Mouse (Mus musculus) hindbrain, embryonic 11.5 days (tissue): Measurements from ENCODE around the gene AC153137.1. TPM values are rescaled to one million over a fixed set of nuclear protein-coding genes. Genes with fewer than 3 reads are reported as not detected.

Experiments
- ATAC-seq: fragments of 200-750 bp; cut with Nextera tagmentation; 2 replicates; pipeline ENCODE4 v1.8.0; 2017; ENCODE audit warnings: mild to moderate bottlenecking, moderate TSS enrichment, moderate library complexity; ENCODE audit not compliant: low FRiP score
- DNase-seq: peaks from one replicate; pipeline ENCODE4 v3.0.0-alpha.2; 2015; ENCODE audit warnings: low spot score
- H3K27ac ChIP-seq: fragments of 300-500 bp; sonication (generic); 2 replicates; pipeline ENCODE4 v1.5.1; 2014; ENCODE audit warnings: mild to moderate bottlenecking, low read depth, low read length
- H3K27me3 ChIP-seq: fragments of 300-500 bp; sonication (generic); 2 replicates; pipeline ENCODE4 v1.6.1; 2014; ENCODE audit warnings: mild to moderate bottlenecking, low read length, moderate library complexity, mixed read lengths; ENCODE audit not compliant: control insufficient read depth, insufficient read depth
- H3K36me3 ChIP-seq: fragments of 300-500 bp; sonication (generic); 2 replicates; pipeline ENCODE4 v1.6.1; 2014; ENCODE audit warnings: mild to moderate bottlenecking, low read length, moderate library complexity, mixed read lengths; ENCODE audit not compliant: control insufficient read depth, insufficient read depth
- H3K4me1 ChIP-seq: fragments of 300-500 bp; sonication (generic); replicated peaks from 2 replicates; pipeline ENCODE4 v1.6.1; 2014; ENCODE audit warnings: low read length, mixed read lengths; ENCODE audit not compliant: control insufficient read depth, insufficient read depth
- H3K4me2 ChIP-seq: fragments of 300-500 bp; sonication (generic); replicated peaks from 2 replicates; pipeline ENCODE4 v1.6.1; 2014; ENCODE audit warnings: mild to moderate bottlenecking, low read depth, low read length
- H3K4me3 ChIP-seq: fragments of 300-500 bp; sonication (generic); 2 replicates; pipeline ENCODE4 v1.5.1; 2014; ENCODE audit warnings: low read depth, low read length
- H3K9ac ChIP-seq: fragments of 300-500 bp; sonication (generic); 2 replicates; pipeline ENCODE4 v1.6.1; 2014; ENCODE audit warnings: low read depth, low read length
- H3K9me3 ChIP-seq: fragments of 300-500 bp; sonication (generic); 2 replicates; pipeline ENCODE4 v1.6.1; 2016; ENCODE audit warnings: low read length; ENCODE audit not compliant: control insufficient read depth
- WGBS: fragments of 180-500 bp; shearing (Covaris S2); extraction: QIAGEN DNeasy Blood & Tissue Kit; methylation state at CpG from one replicate; pipeline ENCODE4 v1.1.7; 2014; 5-methylcytosine and 5-hydroxymethylcytosine counted together
- polyA plus RNA-seq: library from polyadenylated mRNA; unstranded; fragments of >200 nt; fragmentation: Nextera tagmentation; extraction: Ambion mirVana; gene quantifications from 2 replicates; pipeline ENCODE4 v1.2.1, GENCODE M21; 2014

The AC153137.1 gene
- polyA plus RNA-seq, 1 experiment from 2014 or later, result not detected

GRCm38 (mm10) chr1:30930823-30931222 lies 46.9 kb downstream of the AC153137.1 start:
- Histone ChIP-seq H3K36me3 (no peaks in the 10 kb centered on the region), H3K9ac (no peak overlapping the region), H3K4me2 (no peak overlapping the region), H3K4me3 (no peak overlapping the region), H3K27ac (no peak overlapping the region), H3K9me3 (no peaks in the 10 kb centered on the region), H3K27me3 (no peaks in the 10 kb centered on the region), H3K4me1 (no peaks in the 10 kb centered on the region)
- DNase-seq (no peak), ATAC-seq (no peak)
- WGBS, result 78% methylated on average over 2 of the region's 2 CpGs

- Histone ChIP-seq H3K4me3 (no peak overlapping the region), H3K4me1 (no peaks in the 10 kb centered on the region), H3K9ac (no peak overlapping the region), H3K9me3 (no peaks in the 10 kb centered on the region), H3K36me3 (no peaks in the 10 kb centered on the region), H3K27me3 (no peaks in the 10 kb centered on the region), H3K4me2 (no peak overlapping the region), H3K27ac (no peak overlapping the region)
- ATAC-seq (no peak), DNase-seq (no peak)
- WGBS, result 90% methylated on average over 2 of the region's 2 CpGs
Measured at GRCm38 (mm10) chr1:30930194-30930593, 47.6 kb downstream of the AC153137.1 start.

Other genes starting within 250 kb of the AC153137.1 start
- gene Phf3, start 104.0 kb downstream of the AC153137.1 start, polyA plus RNA-seq, result 44.6 and 58.0 TPM in 2 replicates
- not detected in 2 replicates for gene Lgsn, start 198.4 kb upstream of the AC153137.1 start, polyA plus RNA-seq
- gene 4931428L18Rik, start 244.7 kb upstream of the AC153137.1 start, polyA plus RNA-seq, result not detected in 2 replicates
- gene Pih1d3, start 244.9 kb upstream of the AC153137.1 start, polyA plus RNA-seq, result not detected in 2 replicates